Mouse (Mus musculus) MEL (cell line): ENCODE measurements at regions not wholly inside any gene's neighbourhood (a gene's known extent, or its start where the extent isn't known, plus 50 kb on each side); places are given as distances from the start of the nearest gene placed in this dataset.

Experiments
- BHLHE40 ChIP-seq: IDR thresholded peaks from 2 replicates; pipeline ENCODE4 v1.6.1; 2012; ENCODE audit warnings: low read depth, mild to moderate bottlenecking, inconsistent platforms, low read length, improper control_type of control experiment, borderline replicate concordance
- CTCF ChIP-seq, 3 experiments: IDR thresholded peaks in 2 of 3; conservative IDR thresholded peaks in 1 of 3; 2 replicates each; pipeline ENCODE4 v1.5.1; 2011 to 2012; ENCODE audit warnings: low read length in 3 of 3, low read depth in 2 of 3, mild to moderate bottlenecking in 2 of 3, improper control_type of control experiment in 1 of 3, inconsistent platforms in 1 of 3, mixed read lengths in 1 of 3, moderate library complexity in 1 of 3; ENCODE audit not compliant: control insufficient read depth in 1 of 3, insufficient read depth in 1 of 3, poor library complexity in 1 of 3, severe bottlenecking in 1 of 3
- ELF1 ChIP-seq: IDR thresholded peaks from 2 replicates; pipeline ENCODE4 v1.6.1; 2014; ENCODE audit warnings: low read depth, mild to moderate bottlenecking, inconsistent platforms, low read length, improper control_type of control experiment, moderate library complexity
- EP300 ChIP-seq, 2 experiments: IDR thresholded peaks; 2 replicates each; pipeline ENCODE4 v1.6.1; 2011; ENCODE audit warnings: improper control_type of control experiment in 2 of 2, low read length in 2 of 2, low read depth in 1 of 2, mild to moderate bottlenecking in 1 of 2
- GATA1 ChIP-seq: IDR thresholded peaks from 2 replicates; pipeline ENCODE4 v1.6.1; 2011; ENCODE audit warnings: low read depth, low read length, improper control_type of control experiment
- KAT2A ChIP-seq: conservative IDR thresholded peaks from 2 replicates; pipeline ENCODE4 v1.6.1; 2012; ENCODE audit warnings: low read depth, low read length, improper control_type of control experiment, inconsistent platforms
- NRF1 ChIP-seq: IDR thresholded peaks from 2 replicates; pipeline ENCODE4 v1.6.1; 2014; ENCODE audit warnings: low read depth, mild to moderate bottlenecking, inconsistent platforms, low read length, improper control_type of control experiment, moderate library complexity; ENCODE audit not compliant: poor library complexity, insufficient read depth, severe bottlenecking
- POLR2A ChIP-seq, 2 experiments: IDR thresholded peaks; 2 replicates each; pipeline ENCODE4 v1.6.1; 2011 to 2012; ENCODE audit warnings: low read length in 2 of 2, mild to moderate bottlenecking in 2 of 2, control low read depth in 1 of 2, improper control_type of control experiment in 1 of 2, low read depth in 1 of 2, moderate library complexity in 1 of 2; ENCODE audit not compliant: control insufficient read depth in 1 of 2, insufficient read depth in 1 of 2, poor library complexity in 1 of 2
- SMC3 ChIP-seq: IDR thresholded peaks from 2 replicates; pipeline ENCODE4 v1.6.1; 2011; ENCODE audit warnings: low read depth, low read length, improper control_type of control experiment
- ZC3H11A ChIP-seq: IDR thresholded peaks from 2 replicates; pipeline ENCODE4 v1.6.1; 2012; ENCODE audit warnings: low read depth, mild to moderate bottlenecking, inconsistent platforms, low read length, improper control_type of control experiment
- ZKSCAN1 ChIP-seq: IDR thresholded peaks from 2 replicates; pipeline ENCODE4 v1.6.1; 2012; ENCODE audit warnings: low read depth, mild to moderate bottlenecking, inconsistent platforms, low read length, improper control_type of control experiment, moderate library complexity
- ZMIZ1 ChIP-seq: IDR thresholded peaks from 2 replicates; pipeline ENCODE4 v1.6.1; 2012; ENCODE audit warnings: low read depth, mild to moderate bottlenecking, inconsistent platforms, low read length, improper control_type of control experiment, moderate library complexity
- ZNF384 ChIP-seq: IDR thresholded peaks from 2 replicates; pipeline ENCODE4 v1.6.1; 2012; ENCODE audit warnings: low read depth, mild to moderate bottlenecking, inconsistent platforms, low read length, improper control_type of control experiment

DNA sequence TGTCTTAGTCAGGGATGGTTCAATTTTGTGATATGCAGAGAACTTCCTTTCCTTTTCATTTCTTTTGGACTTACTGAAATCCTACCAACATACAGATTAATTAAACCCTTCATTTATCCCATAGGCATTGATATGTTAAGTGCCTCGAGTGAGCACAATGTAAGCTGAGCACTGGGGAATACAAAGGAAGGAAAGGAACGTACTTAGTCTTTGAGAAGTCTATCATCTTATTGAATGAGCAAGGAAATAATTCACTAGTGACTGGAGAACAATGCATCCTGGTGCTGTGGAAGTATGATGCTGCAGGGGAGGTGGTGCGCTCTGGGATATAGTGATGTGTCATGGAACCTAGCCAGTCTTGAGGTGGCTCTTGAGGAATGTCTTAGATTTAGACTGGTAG, 204.9 kb upstream of the Ubash3b start:
- no peak for TF ChIP-seq CTCF (IDR thresholded peaks at IDR 0.05 in 2 of 3, conservative IDR thresholded peaks at IDR 0.05 in 1 of 3; ENCODE audit: control insufficient read depth in 1 of 3, insufficient read depth in 1 of 3, low read depth in 2 of 3, low read length in 3 of 3, poor library complexity in 1 of 3, severe bottlenecking in 1 of 3)
- TF ChIP-seq EP300 (IDR thresholded peaks at IDR 0.05; ENCODE audit: low read depth in 1 of 2, low read length in 2 of 2): no peak
- TF ChIP-seq ELF1: no peak
- TF ChIP-seq ZMIZ1: no peak
- TF ChIP-seq GATA1: no peak
- no peak for TF ChIP-seq SMC3
- TF ChIP-seq POLR2A (IDR thresholded peaks at IDR 0.05; ENCODE audit: control insufficient read depth in 1 of 2, insufficient read depth in 1 of 2, low read depth in 1 of 2, low read length in 2 of 2, poor library complexity in 1 of 2): no peak
- TF ChIP-seq ZKSCAN1: no peak
- no peak for TF ChIP-seq ZNF384
- TF ChIP-seq BHLHE40: no peak
- no peak for TF ChIP-seq KAT2A
- TF ChIP-seq ZC3H11A: no peak
- TF ChIP-seq NRF1: no peak
